ENCODE assay signal across 18 mouse cellular contexts in the genomic region with DNA sequence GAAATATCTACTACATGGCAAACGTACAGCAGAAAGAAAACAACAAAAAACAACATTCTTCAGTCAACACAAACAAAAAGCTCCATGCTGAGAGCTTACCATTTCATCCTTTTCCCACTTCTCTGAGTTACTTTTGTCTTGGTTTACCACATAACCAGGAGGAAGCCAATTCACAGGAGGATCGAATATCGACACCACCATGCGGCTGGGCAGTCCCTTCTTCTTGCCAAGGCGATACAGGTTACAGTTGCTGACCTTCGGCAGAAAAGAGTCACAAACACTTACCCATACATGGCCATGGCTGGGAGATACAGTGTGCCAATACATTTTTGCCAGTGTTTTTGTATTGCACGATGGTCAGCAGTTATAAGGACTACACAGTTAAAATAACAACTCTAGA. TPM values are rescaled to one million over a fixed set of nuclear protein-coding genes. Genes with fewer than 3 reads are reported as not detected.
DNase-seq lines count a peak whose midpoint lies in the region; ATAC-seq lines count a peak whose summit lies in the region.
"Had no signal": no experiment of that assay in that cellular context is flagged by ENCODE, and none has a peak within 500 bp of the region (broad histone marks: within the 10 kb centered on the region; RNA-seq: fewer than 3 reads in every experiment).

No protein-coding gene starts in this region.

- no peak overlapping the region for H3K4me3 ChIP-seq in kidney, embryonic 15.5 days (replicated peaks)
- no peak overlapping the region for H3K4me3 ChIP-seq in kidney, embryonic 14.5 days (ENCODE audit: low read length)
- H3K4me3 ChIP-seq in embryonic facial prominence, embryonic 13.5 days: no peak overlapping the region
- H3K4me3 ChIP-seq in limb, embryonic 10.5 days: no peak overlapping the region
- no peak overlapping the region for H3K4me3 ChIP-seq in hindbrain, embryonic 16.5 days (ENCODE audit: low read length)
- H3K4me3 ChIP-seq: forebrain, embryonic 10.5 days; heart, adult 2 months; hindbrain, embryonic 10.5 days; hindbrain, embryonic 15.5 days; limb, embryonic 15.5 days; midbrain, embryonic 13.5 days; stomach, embryonic 15.5 days had no signal

- H3K27me3 ChIP-seq in kidney, embryonic 15.5 days: no peaks in the 10 kb centered on the region
- H3K27me3 ChIP-seq in kidney, embryonic 14.5 days (ENCODE audit: control insufficient read depth, insufficient read depth, low read length): no peaks in the 10 kb centered on the region
- no peaks in the 10 kb centered on the region for H3K27me3 ChIP-seq in embryonic facial prominence, embryonic 13.5 days
- no peaks in the 10 kb centered on the region for H3K27me3 ChIP-seq in limb, embryonic 10.5 days (ENCODE audit: low read depth, poor library complexity, severe bottlenecking)
- H3K27me3 ChIP-seq in hindbrain, embryonic 16.5 days (replicated peaks; ENCODE audit: control insufficient read depth, insufficient read depth, low read length): no peaks in the 10 kb centered on the region
- H3K27me3 ChIP-seq: hindbrain, embryonic 15.5 days; limb, embryonic 15.5 days; midbrain, embryonic 13.5 days; stomach, embryonic 15.5 days had no signal

- no peak for DNase-seq in limb, embryonic 10.5 days (ENCODE audit: low spot score)
- DNase-seq in adrenal gland, adult (ENCODE audit: inconsistent age in 2 of 2, low spot score in 1 of 2): no peak
- no peak for DNase-seq in adrenal gland, adult 8-10 months
- DNase-seq: cerebellum, adult 9-10 months; layer of hippocampus, adult 9-11 months had no signal

- peaks cover 8% of the 10 kb centered on the region; the same call in 1 of the 2 replicates for H3K4me1 ChIP-seq in kidney, embryonic 15.5 days
- no peaks in the 10 kb centered on the region for H3K4me1 ChIP-seq in kidney, embryonic 14.5 days (ENCODE audit: control insufficient read depth, insufficient read depth, low read length)
- peaks cover 43% of the 10 kb centered on the region for H3K4me1 ChIP-seq in embryonic facial prominence, embryonic 13.5 days
- peaks cover 41% of the 10 kb centered on the region for H3K4me1 ChIP-seq in limb, embryonic 10.5 days
- no peaks in the 10 kb centered on the region for H3K4me1 ChIP-seq in hindbrain, embryonic 16.5 days (ENCODE audit: control insufficient read depth, insufficient read depth, low read depth, low read length)
- H3K4me1 ChIP-seq: hindbrain, embryonic 15.5 days; stomach, embryonic 15.5 days had no signal

- peaks cover 87% of the 10 kb centered on the region for H3K36me3 ChIP-seq in kidney, embryonic 15.5 days
- H3K36me3 ChIP-seq in kidney, embryonic 14.5 days (ENCODE audit: control insufficient read depth, insufficient read depth, low read length): peaks cover 71% of the 10 kb centered on the region
- peaks cover 72% of the 10 kb centered on the region for H3K36me3 ChIP-seq in embryonic facial prominence, embryonic 13.5 days
- peaks cover 91% of the 10 kb centered on the region for H3K36me3 ChIP-seq in limb, embryonic 10.5 days
- H3K36me3 ChIP-seq in hindbrain, embryonic 16.5 days (ENCODE audit: control insufficient read depth, insufficient read depth, low read length): peaks cover 33% of the 10 kb centered on the region

- no peak overlapping the region for H3K9ac ChIP-seq in kidney, embryonic 15.5 days
- H3K9ac ChIP-seq in kidney, embryonic 14.5 days (ENCODE audit: low read depth, low read length): no peak overlapping the region
- no peak overlapping the region for H3K9ac ChIP-seq in embryonic facial prominence, embryonic 13.5 days
- H3K9ac ChIP-seq in hindbrain, embryonic 16.5 days (ENCODE audit: low read depth, low read length): no peak overlapping the region
- H3K9ac ChIP-seq: hindbrain, embryonic 15.5 days; limb, embryonic 15.5 days; liver, embryonic 14.5 days; midbrain, embryonic 13.5 days; stomach, embryonic 15.5 days had no signal

- 0 out of 2 replicates have a peak overlapping the region, but pooled peaks have one; percentile 58 for H3K27ac ChIP-seq in kidney, embryonic 15.5 days
- H3K27ac ChIP-seq in kidney, embryonic 14.5 days (ENCODE audit: low read depth, low read length): no peak overlapping the region
- H3K27ac ChIP-seq in embryonic facial prominence, embryonic 13.5 days: peak overlapping the region; percentile 55
- H3K27ac ChIP-seq in limb, embryonic 10.5 days: peak overlapping the region; percentile 67; the same call in 1 of the 2 replicates
- H3K27ac ChIP-seq in hindbrain, embryonic 16.5 days (ENCODE audit: low read depth, low read length): no peak overlapping the region
- H3K27ac ChIP-seq: forebrain, embryonic 10.5 days; heart, adult 2 months; hindbrain, embryonic 15.5 days; limb, embryonic 15.5 days; liver, embryonic 14.5 days; macrophage; midbrain, embryonic 13.5 days; stomach, embryonic 15.5 days had no signal

- no peaks in the 10 kb centered on the region for H3K9me3 ChIP-seq in kidney, embryonic 15.5 days (replicated peaks)
- H3K9me3 ChIP-seq in kidney, embryonic 14.5 days (ENCODE audit: control insufficient read depth, low read length): no peaks in the 10 kb centered on the region
- H3K9me3 ChIP-seq in embryonic facial prominence, embryonic 13.5 days: no peaks in the 10 kb centered on the region
- no peaks in the 10 kb centered on the region for H3K9me3 ChIP-seq in limb, embryonic 10.5 days (replicated peaks)
- no peaks in the 10 kb centered on the region for H3K9me3 ChIP-seq in hindbrain, embryonic 16.5 days (ENCODE audit: control insufficient read depth, low read length)
- H3K9me3 ChIP-seq: forebrain, embryonic 10.5 days; hindbrain, embryonic 10.5 days; hindbrain, embryonic 15.5 days; limb, embryonic 15.5 days; midbrain, embryonic 13.5 days; stomach, embryonic 15.5 days had no signal

- H3K4me2 ChIP-seq in kidney, embryonic 15.5 days: no peak overlapping the region
- no peak overlapping the region for H3K4me2 ChIP-seq in kidney, embryonic 14.5 days (replicated peaks; ENCODE audit: low read depth, low read length)
- H3K4me2 ChIP-seq in embryonic facial prominence, embryonic 13.5 days: no peak overlapping the region
- no peak overlapping the region for H3K4me2 ChIP-seq in hindbrain, embryonic 16.5 days (ENCODE audit: low read length)
- H3K4me2 ChIP-seq: hindbrain, embryonic 15.5 days; limb, embryonic 15.5 days; midbrain, embryonic 13.5 days; stomach, embryonic 15.5 days had no signal

- 42% methylated on average over 7 of the region's 7 CpGs for WGBS in kidney, embryonic 15.5 days
- WGBS in kidney, embryonic 14.5 days: 41% methylated on average over 7 of the region's 7 CpGs
- 26% methylated on average over 7 of the region's 7 CpGs for WGBS in embryonic facial prominence, embryonic 13.5 days
- 66% methylated on average over 7 of the region's 7 CpGs for WGBS in limb, embryonic 10.5 days
- 79% methylated on average over 7 of the region's 7 CpGs for WGBS in hindbrain, embryonic 16.5 days

- ATAC-seq in kidney, embryonic 15.5 days (replicated peaks; ENCODE audit: low FRiP score): no peak
- ATAC-seq in kidney, embryonic 14.5 days (ENCODE audit: low FRiP score, low TSS enrichment): no peak
- no peak for ATAC-seq in embryonic facial prominence, embryonic 13.5 days (ENCODE audit: insufficient number of reproducible peaks, insufficient read depth, low FRiP score, low TSS enrichment, low read depth)
- ATAC-seq in hindbrain, embryonic 16.5 days: no peak

RNA-seq across cellular contexts. Expression of gene Dicer1, which starts 51.5 kb away (rescaled TPM):
- 28.9 and 29.8 TPM in 2 replicates for polyA plus RNA-seq in kidney, embryonic 15.5 days (2015; fragmentation: Nextera tagmentation; extraction: Ambion mirVana)
- polyA plus RNA-seq in kidney, embryonic 14.5 days (2014; fragmentation: Nextera tagmentation; extraction: Ambion mirVana): 23.6 and 27.5 TPM in 2 replicates
- polyA plus RNA-seq in embryonic facial prominence, embryonic 13.5 days (2015; fragmentation: Nextera tagmentation; extraction: Ambion mirVana): 45.1 and 47.2 TPM in 2 replicates
- 50.3 and 58.5 TPM in 2 replicates for polyA plus RNA-seq in limb, embryonic 10.5 days (2016; fragmentation: Nextera tagmentation; extraction: Ambion mirVana)
- 10 to 100 TPM; 46.3 to 58.1 (median 48.4) TPM for total RNA-seq in adrenal gland, adult 8-10 months (2022)
- 23.0 and 30.1 TPM in 2 replicates for polyA plus RNA-seq in hindbrain, embryonic 16.5 days (2015; fragmentation: Nextera tagmentation; extraction: Ambion mirVana)

Comparison
In these comparisons a context has a peak if more than half of its experiments do, and no peak if none do; other contexts are left out.
1. H3K27ac ChIP-seq: peak in kidney, embryonic 15.5 days (single experiment), embryonic facial prominence, embryonic 13.5 days (single experiment) and limb, embryonic 10.5 days (single experiment); none in kidney, embryonic 14.5 days (single experiment) and hindbrain, embryonic 16.5 days (single experiment).